Mouse (Mus musculus): ENCODE measurements around the gene Acsf3.

DNA sequence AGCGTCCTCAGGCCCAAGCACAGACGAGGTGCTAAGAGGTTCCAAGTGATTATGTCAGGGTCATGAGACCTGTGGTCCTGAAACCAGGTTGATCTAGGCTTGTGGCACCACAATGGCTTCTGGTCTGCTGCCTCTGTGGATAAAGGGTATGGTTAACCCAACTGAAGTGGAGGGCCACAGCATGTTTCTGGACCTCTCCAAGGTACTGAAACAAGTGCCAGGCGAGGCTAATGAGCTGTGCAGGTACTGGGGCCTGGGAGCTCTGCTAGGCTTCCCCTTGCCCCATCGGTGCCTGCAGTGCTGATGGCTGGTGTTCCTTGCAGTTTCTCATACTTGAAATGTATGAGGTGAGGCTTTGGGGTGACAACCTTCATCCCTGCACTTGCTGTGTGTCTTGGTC, 38.2 kb upstream of the Acsf3 start:
- TF ChIP-seq CTCF (IDR thresholded peaks at IDR 0.05; ENCODE audit: low read depth, low read length): no peak
- TF ChIP-seq POLR2A (IDR thresholded peaks at IDR 0.05; ENCODE audit: borderline replicate concordance, low read depth, low read length): no peak

Measured in bone marrow macrophage, adult 2 months (primary cell).